Mouse (Mus musculus): ENCODE data around the gene 4930550C14Rik. TPM values are rescaled to one million over a fixed set of nuclear protein-coding genes. Genes with fewer than 3 reads are reported as not detected.

Gene 4930550C14Rik
- polyA plus RNA-seq, 1 experiment from 2014 or later, result 0.23 TPM

GRCm38 (mm10) chr9:53452038-53452437 is 49.9 kb downstream of the 4930550C14Rik start:
- no peak overlapping the region for H3K4me2 ChIP-seq
- 92% methylated on average over 2 of the region's 2 CpGs for WGBS
- H3K4me3 ChIP-seq, result no peak overlapping the region
- H3K9me3 ChIP-seq (replicated peaks), result no peaks in the 10 kb centered on the region
- no peaks in the 10 kb centered on the region for H3K27me3 ChIP-seq (replicated peaks)
- peaks cover 45% of the 10 kb centered on the region for H3K36me3 ChIP-seq
- no peak for ATAC-seq (ENCODE audit: insufficient number of reproducible peaks, low FRiP score)
- H3K4me1 ChIP-seq (replicated peaks), result no peaks in the 10 kb centered on the region
- no peak overlapping the region for H3K27ac ChIP-seq (ENCODE audit: poor library complexity, severe bottlenecking)
- H3K9ac ChIP-seq, result no peak overlapping the region

GRCm38 (mm10) chr9:53472806-53473518 is 70.8 kb downstream of the 4930550C14Rik start:
- Histone ChIP-seq H3K27ac (ENCODE audit: poor library complexity, severe bottlenecking) (no peak overlapping the region), H3K9ac (no peak overlapping the region), H3K4me2 (0 out of 2 replicates have a peak overlapping the region, but pooled peaks have one; percentile 21), H3K4me1 (replicated peaks) (peaks cover 15% of the 10 kb centered on the region), H3K4me3 (no peak overlapping the region), H3K27me3 (replicated peaks) (no peaks in the 10 kb centered on the region), H3K36me3 (peaks cover 15% of the 10 kb centered on the region), H3K9me3 (replicated peaks) (no peaks in the 10 kb centered on the region)
- 39% methylated on average over 9 of the region's 9 CpGs for WGBS
- ATAC-seq (ENCODE audit: insufficient number of reproducible peaks, low FRiP score), result no peak

Small RNA genes lying within 50 kb of the gene (microRNA-seq; reads per million reads assigned to microRNA genes)
- gene Mir130c, result not detected

Other genes with a start within 250 kb of the 4930550C14Rik start
- 20.3 and 21.8 TPM in 2 replicates for gene Ddx10, start 154.3 kb upstream of the 4930550C14Rik start, polyA plus RNA-seq (2016; fragmentation: Nextera tagmentation; extraction: Ambion mirVana)
- 0.23 and 0.31 TPM in 2 replicates for gene Exph5, start 100.7 kb upstream of the 4930550C14Rik start, polyA plus RNA-seq (2016; fragmentation: Nextera tagmentation; extraction: Ambion mirVana)
- 24.2 and 27.1 TPM in 2 replicates for gene Kdelc2, start 18.3 kb upstream of the 4930550C14Rik start, polyA plus RNA-seq (2016; fragmentation: Nextera tagmentation; extraction: Ambion mirVana)
- 10.0 and 10.9 TPM in 2 replicates for gene Atm, start 134.4 kb downstream of the 4930550C14Rik start, polyA plus RNA-seq (2016; fragmentation: Nextera tagmentation; extraction: Ambion mirVana)
- 17.3 and 18.8 TPM in 2 replicates for gene Npat, start 134.7 kb downstream of the 4930550C14Rik start, polyA plus RNA-seq (2016; fragmentation: Nextera tagmentation; extraction: Ambion mirVana)
- gene Acat1, start 208.1 kb downstream of the 4930550C14Rik start, polyA plus RNA-seq (2016; fragmentation: Nextera tagmentation; extraction: Ambion mirVana), result 185 and 195 TPM in 2 replicates